Mouse (Mus musculus) forebrain, embryonic 14.5 days (tissue): Measurements from ENCODE around the gene Prpf6. TPM values are rescaled to one million over a fixed set of nuclear protein-coding genes. Genes with fewer than 3 reads are reported as not detected.

Source experiments
- ATAC-seq: fragments of 200-750 bp; cut with Nextera tagmentation; 2 replicates; pipeline ENCODE4 v1.8.0; 2017; ENCODE audit warnings: mild to moderate bottlenecking, moderate library complexity
- DNase-seq: peaks from one replicate; pipeline ENCODE4 v3.0.0-alpha.2; 2015; ENCODE audit warnings: low spot score
- H3K27ac ChIP-seq: fragments of 300-500 bp; sonication (generic); 2 replicates; pipeline ENCODE4 v1.5.1; 2014; ENCODE audit warnings: low read depth, mild to moderate bottlenecking, control low read depth, low read length, moderate library complexity
- H3K27me3 ChIP-seq: fragments of 300-500 bp; sonication (generic); replicated peaks from 2 replicates; pipeline ENCODE4 v1.6.1; 2014; ENCODE audit warnings: low read length, control low read depth, mixed read lengths; ENCODE audit not compliant: control insufficient read depth, insufficient read depth
- H3K36me3 ChIP-seq: fragments of 300-500 bp; sonication (generic); 2 replicates; pipeline ENCODE4 v1.6.1; 2014; ENCODE audit warnings: low read length, control low read depth; ENCODE audit not compliant: control insufficient read depth, insufficient read depth
- H3K4me1 ChIP-seq: fragments of 300-500 bp; sonication (generic); 2 replicates; pipeline ENCODE4 v1.6.1; 2014; ENCODE audit warnings: antibody characterized with exemption, low read length, control low read depth; ENCODE audit not compliant: control insufficient read depth, insufficient read depth
- H3K4me2 ChIP-seq: fragments of 300-500 bp; sonication (generic); 2 replicates; pipeline ENCODE4 v1.6.1; 2014; ENCODE audit warnings: mild to moderate bottlenecking, control low read depth, low read length
- H3K4me3 ChIP-seq: fragments of 300-500 bp; sonication (generic); 2 replicates; pipeline ENCODE4 v1.5.1; 2014; ENCODE audit warnings: low read depth, low read length, control low read depth
- H3K9ac ChIP-seq: fragments of 300-500 bp; sonication (generic); 2 replicates; pipeline ENCODE4 v1.6.1; 2014; ENCODE audit warnings: mild to moderate bottlenecking, low read length, control low read depth, moderate library complexity
- H3K9me3 ChIP-seq: fragments of 300-500 bp; sonication (generic); replicated peaks from 2 replicates; pipeline ENCODE4 v1.6.1; 2016; ENCODE audit warnings: low read length, control low read depth, mixed read lengths; ENCODE audit not compliant: control insufficient read depth
- WGBS: fragments of 180-500 bp; shearing (Covaris S2); extraction: QIAGEN DNeasy Blood & Tissue Kit; methylation state at CpG from one replicate; pipeline ENCODE4 v1.1.7; 2014; 5-methylcytosine and 5-hydroxymethylcytosine counted together
- polyA plus RNA-seq: library from polyadenylated mRNA; unstranded; fragments of >200 nt; fragmentation: Nextera tagmentation; extraction: Ambion mirVana; gene quantifications from 2 replicates; pipeline ENCODE4 v1.2.1, GENCODE M21; 2014

Gene Prpf6
- polyA plus RNA-seq, 1 experiment from 2014 or later, result 57.2 TPM

DNA sequence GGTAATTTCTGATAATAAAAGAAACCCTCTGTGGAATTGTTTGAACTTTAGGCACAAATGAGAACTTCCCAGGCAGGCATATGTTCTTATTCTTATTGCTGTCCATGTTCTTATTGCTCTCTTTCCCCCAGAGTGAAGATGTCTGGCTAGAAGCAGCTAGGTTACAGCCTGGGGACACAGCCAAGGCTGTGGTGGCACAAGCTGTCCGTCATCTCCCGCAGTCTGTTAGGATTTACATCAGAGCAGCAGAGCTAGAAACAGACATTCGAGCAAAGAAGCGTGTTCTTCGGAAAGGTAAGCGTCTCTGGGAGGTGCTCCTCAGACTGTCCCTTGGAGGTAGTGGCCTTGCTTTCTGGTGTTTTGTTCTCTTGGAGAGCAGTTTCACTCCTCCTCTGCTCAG lies 41.0 kb downstream of the Prpf6 start:
- no peaks in the 10 kb centered on the region for H3K27me3 ChIP-seq
- 95% methylated on average over 6 of the region's 6 CpGs for WGBS
- no peak for DNase-seq
- H3K9ac ChIP-seq, result no peak overlapping the region
- H3K4me3 ChIP-seq, result no peak overlapping the region
- no peak overlapping the region for H3K27ac ChIP-seq
- no peak overlapping the region for H3K4me2 ChIP-seq
- H3K36me3 ChIP-seq, result peaks cover 72% of the 10 kb centered on the region
- H3K4me1 ChIP-seq, result no peaks in the 10 kb centered on the region
- ATAC-seq, result no peak
- H3K9me3 ChIP-seq, result no peaks in the 10 kb centered on the region

DNA sequence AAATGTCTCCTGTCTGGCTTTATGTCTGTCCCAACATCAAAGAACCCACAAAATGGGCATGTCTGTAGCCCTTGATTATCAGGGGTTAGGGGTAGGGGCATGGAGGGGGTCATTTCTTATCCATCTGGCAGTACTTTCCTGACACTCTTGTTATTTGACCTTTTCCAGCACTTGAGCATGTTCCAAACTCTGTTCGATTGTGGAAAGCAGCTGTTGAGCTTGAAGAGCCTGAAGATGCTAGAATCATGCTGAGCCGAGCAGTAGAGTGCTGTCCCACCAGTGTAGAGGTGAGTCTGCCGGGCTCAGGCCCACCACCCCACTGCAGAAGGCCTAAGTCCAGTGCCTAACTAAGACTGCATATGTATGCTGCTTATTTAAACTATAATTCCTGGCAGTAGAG lies 44.2 kb downstream of the Prpf6 start:
- H3K9ac ChIP-seq, result no peak overlapping the region
- 90% methylated on average over 3 of the region's 3 CpGs for WGBS
- ATAC-seq, result no peak
- no peaks in the 10 kb centered on the region for H3K4me1 ChIP-seq
- H3K36me3 ChIP-seq, result peaks cover 79% of the 10 kb centered on the region
- no peak overlapping the region for H3K4me2 ChIP-seq
- no peak overlapping the region for H3K4me3 ChIP-seq
- no peaks in the 10 kb centered on the region for H3K27me3 ChIP-seq
- H3K9me3 ChIP-seq, result no peaks in the 10 kb centered on the region
- no peak for DNase-seq
- H3K27ac ChIP-seq, result no peak overlapping the region

DNA sequence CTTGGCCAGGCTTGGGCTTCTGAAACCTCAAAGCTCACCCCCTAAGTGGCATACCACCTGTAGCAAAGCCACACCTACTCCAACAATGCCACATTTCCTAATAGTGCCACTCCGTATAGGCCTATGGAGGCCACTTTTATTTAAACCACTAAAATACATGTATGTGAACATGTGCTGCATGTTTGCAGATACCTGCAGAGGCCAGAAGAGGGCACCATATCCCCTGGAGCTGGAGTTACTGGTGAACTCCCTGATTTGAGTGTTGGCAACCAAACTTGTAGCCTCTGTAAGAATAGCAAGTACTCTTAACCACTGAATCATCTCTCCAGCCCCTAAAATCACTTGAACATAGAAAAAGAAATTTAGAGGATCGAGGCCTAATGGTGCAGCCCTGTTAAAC lies 52.7 kb downstream of the Prpf6 start:
- no peaks in the 10 kb centered on the region for H3K9me3 ChIP-seq
- WGBS, result 84% methylated on average over 2 of the region's 2 CpGs
- no peak overlapping the region for H3K4me3 ChIP-seq
- no peak overlapping the region for H3K9ac ChIP-seq
- H3K4me1 ChIP-seq, result no peaks in the 10 kb centered on the region
- H3K27ac ChIP-seq, result no peak overlapping the region
- DNase-seq (peak; percentile 72), ATAC-seq (no peak)
- H3K27me3 ChIP-seq, result no peaks in the 10 kb centered on the region
- H3K4me2 ChIP-seq, result no peak overlapping the region
- H3K36me3 ChIP-seq, result peaks cover 82% of the 10 kb centered on the region

DNA sequence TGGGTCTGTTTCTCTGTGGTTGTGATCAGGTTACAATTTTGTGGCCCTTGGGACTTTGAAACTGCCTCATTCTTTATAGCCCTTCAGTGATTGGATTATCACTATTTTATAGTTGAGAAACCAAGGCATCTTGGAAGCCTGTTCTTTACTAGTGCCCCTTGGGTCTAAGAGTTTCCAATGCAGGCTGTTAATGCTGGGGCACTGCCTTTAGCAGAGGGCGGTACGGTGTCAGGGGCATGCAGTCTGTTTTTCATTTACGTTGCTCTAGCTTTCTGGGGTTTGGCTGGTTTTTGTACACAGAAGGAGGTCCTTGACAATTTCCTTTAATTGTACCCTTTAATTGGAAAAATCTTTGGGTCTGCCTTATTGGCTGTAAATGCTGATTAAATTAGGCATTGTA lies 54.0 kb downstream of the Prpf6 start:
- Histone ChIP-seq H3K36me3 (peaks cover 83% of the 10 kb centered on the region), H3K9me3 (no peaks in the 10 kb centered on the region), H3K27ac (no peak overlapping the region), H3K4me2 (no peak overlapping the region), H3K9ac (no peak overlapping the region), H3K4me1 (no peaks in the 10 kb centered on the region), H3K4me3 (no peak overlapping the region), H3K27me3 (no peaks in the 10 kb centered on the region)
- DNase-seq, result no peak
- ATAC-seq, result no peak
- 85% methylated on average over 3 of the region's 3 CpGs for WGBS

DNA sequence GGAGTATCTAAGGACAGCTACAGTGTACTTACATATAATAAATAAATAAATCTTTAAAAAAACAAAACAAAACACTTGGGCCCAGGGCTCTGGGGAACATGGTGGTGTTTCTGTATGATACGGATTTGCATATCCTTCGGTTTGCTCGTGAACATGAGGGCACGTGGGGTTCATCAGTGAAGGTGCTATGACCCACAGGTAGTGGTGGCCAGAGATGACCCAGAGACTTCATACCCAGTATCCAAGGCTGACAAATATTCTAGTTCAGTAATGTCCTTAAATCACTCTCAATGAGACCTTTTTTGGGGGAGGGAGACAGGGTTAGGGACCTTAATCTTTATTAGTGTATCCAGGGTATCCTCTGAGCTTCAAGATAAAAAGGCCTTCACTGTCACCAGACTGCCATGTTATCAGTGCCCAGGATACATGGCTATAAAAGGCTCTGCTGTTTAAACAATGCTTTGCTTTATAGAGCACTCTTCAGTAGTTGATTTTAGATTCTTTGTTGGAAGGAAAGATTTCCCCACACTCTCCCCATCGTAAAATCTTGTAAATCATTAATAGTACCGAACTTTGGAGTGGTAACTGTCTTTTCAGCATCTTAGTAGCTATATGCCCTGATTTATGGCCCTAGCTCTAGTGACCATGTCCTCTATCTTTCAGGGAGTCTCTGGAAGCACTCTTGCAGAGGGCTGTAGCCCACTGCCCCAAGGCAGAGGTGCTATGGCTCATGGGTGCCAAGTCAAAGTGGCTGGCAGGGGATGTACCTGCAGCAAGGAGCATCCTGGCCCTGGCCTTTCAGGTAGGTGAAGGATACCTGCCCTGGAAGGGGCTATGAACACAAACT lies 55.2 kb downstream of the Prpf6 start:
- H3K9me3 ChIP-seq, result no peaks in the 10 kb centered on the region
- H3K4me3 ChIP-seq, result no peak overlapping the region
- ATAC-seq, result no peak
- no peaks in the 10 kb centered on the region for H3K27me3 ChIP-seq
- H3K4me2 ChIP-seq, result no peak overlapping the region
- H3K9ac ChIP-seq, result no peak overlapping the region
- DNase-seq, result no peak
- H3K36me3 ChIP-seq, result peaks cover 86% of the 10 kb centered on the region
- 92% methylated on average over 6 of the region's 6 CpGs for WGBS
- H3K27ac ChIP-seq, result no peak overlapping the region
- H3K4me1 ChIP-seq, result no peaks in the 10 kb centered on the region

DNA sequence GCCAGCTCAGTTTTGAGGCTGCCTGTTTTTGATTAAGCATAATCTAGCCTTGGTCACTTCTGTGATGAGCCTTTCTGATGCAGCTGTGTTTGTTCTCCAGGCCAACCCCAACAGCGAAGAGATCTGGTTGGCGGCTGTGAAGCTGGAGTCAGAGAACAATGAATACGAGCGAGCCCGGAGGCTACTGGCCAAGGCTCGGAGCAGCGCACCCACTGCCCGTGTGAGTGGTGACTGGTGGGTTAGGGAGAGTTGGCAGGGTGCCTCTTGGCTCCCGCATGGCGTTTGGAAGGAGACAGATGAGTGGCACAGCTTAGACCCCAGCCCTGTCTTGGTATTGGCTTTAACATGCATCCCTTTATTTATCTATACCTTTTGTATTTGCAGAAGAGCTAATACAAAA lies 57.3 kb downstream of the Prpf6 start:
- 89% methylated on average over 10 of the region's 10 CpGs for WGBS
- Histone ChIP-seq H3K36me3 (peaks cover 92% of the 10 kb centered on the region), H3K4me1 (no peaks in the 10 kb centered on the region), H3K27me3 (no peaks in the 10 kb centered on the region), H3K9me3 (no peaks in the 10 kb centered on the region), H3K4me2 (no peak overlapping the region), H3K9ac (no peak overlapping the region), H3K27ac (no peak overlapping the region), H3K4me3 (no peak overlapping the region)
- DNase-seq, result no peak
- ATAC-seq, result no peak

DNA sequence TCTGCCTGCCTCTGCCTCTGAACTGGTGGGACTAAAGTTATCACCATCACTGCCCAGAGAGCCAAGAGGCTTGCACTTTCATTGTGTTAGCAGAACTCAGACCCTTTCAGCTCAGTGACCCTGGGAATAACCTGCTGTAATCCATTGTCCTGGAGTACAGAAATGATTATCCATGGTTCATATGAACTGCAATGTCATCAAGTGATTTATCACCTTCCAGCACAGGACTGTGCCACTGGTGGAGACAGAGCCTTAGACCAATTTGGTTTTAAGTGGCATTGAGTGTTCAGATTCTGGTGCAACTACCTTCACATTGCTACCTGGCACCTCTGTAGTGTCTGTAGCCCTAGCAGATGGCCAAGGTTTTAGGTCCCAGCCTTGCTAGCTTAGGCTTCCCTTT lies 61.4 kb downstream of the Prpf6 start:
- Histone ChIP-seq H3K9me3 (no peaks in the 10 kb centered on the region), H3K9ac (no peak overlapping the region), H3K36me3 (peaks cover 94% of the 10 kb centered on the region), H3K4me1 (no peaks in the 10 kb centered on the region), H3K4me3 (no peak overlapping the region), H3K27ac (no peak overlapping the region), H3K4me2 (no peak overlapping the region), H3K27me3 (no peaks in the 10 kb centered on the region)
- ATAC-seq (no peak), DNase-seq (no peak)

DNA sequence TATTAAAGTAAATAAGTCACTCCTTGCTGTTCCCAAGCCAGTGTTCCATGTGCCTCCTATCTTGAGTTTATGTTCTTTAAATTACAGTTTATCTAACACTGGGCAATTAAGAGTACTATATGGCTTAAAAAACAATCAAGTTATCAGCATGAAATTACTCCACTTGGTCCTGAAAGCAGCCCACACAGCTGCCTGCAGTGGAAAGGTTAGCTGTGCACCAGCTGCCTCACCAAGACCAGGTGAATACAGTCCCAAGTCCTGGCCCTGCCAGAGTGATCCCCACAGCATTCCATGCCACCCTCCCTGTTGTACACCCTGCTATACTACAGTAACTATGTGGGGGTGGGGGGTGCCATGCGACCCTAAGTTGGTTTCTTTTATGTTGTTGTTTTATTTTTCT lies 61.9 kb downstream of the Prpf6 start:
- Histone ChIP-seq H3K9me3 (no peaks in the 10 kb centered on the region), H3K36me3 (peaks cover 93% of the 10 kb centered on the region), H3K4me3 (no peak overlapping the region), H3K27me3 (no peaks in the 10 kb centered on the region), H3K4me1 (no peaks in the 10 kb centered on the region), H3K9ac (no peak overlapping the region), H3K4me2 (no peak overlapping the region), H3K27ac (no peak overlapping the region)
- DNase-seq (no peak), ATAC-seq (no peak)
- 100% methylated on average over 1 of the region's 1 CpGs for WGBS

DNA sequence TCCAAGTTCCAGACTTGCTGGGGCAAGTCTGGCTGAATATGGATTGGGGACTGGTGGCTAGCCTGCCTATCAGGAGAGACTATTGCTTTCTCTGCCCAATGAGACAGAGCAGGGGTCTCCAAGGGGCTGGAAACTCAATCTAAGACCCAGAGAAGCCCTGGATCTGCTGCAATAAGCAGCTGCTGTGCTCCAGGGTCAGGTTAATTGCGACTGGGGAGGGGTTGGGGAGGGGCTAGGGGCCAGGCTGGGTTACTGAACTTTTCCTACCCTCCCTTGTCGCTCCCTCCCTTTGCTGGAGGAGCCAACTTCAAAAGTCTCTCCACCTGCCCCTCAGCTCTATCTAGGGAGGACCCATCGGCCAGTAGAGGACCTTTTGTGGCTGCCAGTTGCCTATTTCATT lies 65.1 kb downstream of the Prpf6 start, which contains the start of gene Gm29797:
TSS of gene Gm29797 (plus strand) at position 301 of the 400 bp plus-strand sequence.
- Histone ChIP-seq H3K9ac (no peak within 1 kb of the TSS), H3K9me3 (no peaks in the 10 kb centered on the region), H3K4me3 (no peak within 1 kb of the TSS), H3K27ac (no peak within 1 kb of the TSS), H3K4me1 (no peaks in the 10 kb centered on the region; the same call in 1 of the 2 replicates), H3K36me3 (peaks cover 63% of the 10 kb centered on the region), H3K4me2 (no peak within 1 kb of the TSS), H3K27me3 (no peaks in the 10 kb centered on the region)
- 83% methylated on average over 3 of the region's 3 CpGs for WGBS
- ATAC-seq (no peak), DNase-seq (no peak)
